Mouse (Mus musculus): Measurements from ENCODE around the gene Rgs10. TPM values are rescaled to one million over a fixed set of nuclear protein-coding genes. Genes with fewer than 3 reads are reported as not detected.
A peak's percentile ranks its signal among the peaks of the same experiment; 100 is the strongest.

Gene Rgs10
- polyA plus RNA-seq, 1 experiment from 2014 or later: 14.2 TPM

GRCm38 (mm10) chr7:128383189-128383725 lies 35.3 kb downstream of the Rgs10 start:
- WGBS: 76% methylated on average over 7 of the region's 7 CpGs
- Histone ChIP-seq H3K4me3 (no peak overlapping the region), H3K27ac (no peak overlapping the region), H3K27me3 (no peaks in the 10 kb centered on the region), H3K36me3 (no peaks in the 10 kb centered on the region), H3K4me2 (replicated peaks) (no peak overlapping the region), H3K9ac (no peak overlapping the region), H3K4me1 (peaks cover 4% of the 10 kb centered on the region; the same call in 1 of the 2 replicates), H3K9me3 (no peaks in the 10 kb centered on the region)
- ATAC-seq (ENCODE audit: low FRiP score, low read depth): no peak

DNA sequence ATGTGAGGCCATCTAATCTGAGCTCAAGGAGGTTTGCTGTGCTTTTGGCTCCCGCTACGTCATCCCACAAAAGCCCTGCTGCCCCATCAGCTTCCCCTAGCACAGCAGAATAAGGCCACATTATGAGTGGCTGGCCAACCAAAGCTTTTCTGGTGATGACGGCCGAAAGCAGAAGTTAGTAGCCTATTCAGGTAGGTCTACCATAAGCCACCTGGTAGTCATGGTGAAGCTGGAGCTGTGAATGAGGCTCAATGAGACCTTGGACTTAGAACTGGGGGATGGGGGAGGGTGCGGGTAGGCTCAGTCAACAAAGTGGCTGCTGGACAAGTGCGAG lies 36.1 kb downstream of the Rgs10 start:
- H3K4me3 ChIP-seq: no peak overlapping the region

DNA sequence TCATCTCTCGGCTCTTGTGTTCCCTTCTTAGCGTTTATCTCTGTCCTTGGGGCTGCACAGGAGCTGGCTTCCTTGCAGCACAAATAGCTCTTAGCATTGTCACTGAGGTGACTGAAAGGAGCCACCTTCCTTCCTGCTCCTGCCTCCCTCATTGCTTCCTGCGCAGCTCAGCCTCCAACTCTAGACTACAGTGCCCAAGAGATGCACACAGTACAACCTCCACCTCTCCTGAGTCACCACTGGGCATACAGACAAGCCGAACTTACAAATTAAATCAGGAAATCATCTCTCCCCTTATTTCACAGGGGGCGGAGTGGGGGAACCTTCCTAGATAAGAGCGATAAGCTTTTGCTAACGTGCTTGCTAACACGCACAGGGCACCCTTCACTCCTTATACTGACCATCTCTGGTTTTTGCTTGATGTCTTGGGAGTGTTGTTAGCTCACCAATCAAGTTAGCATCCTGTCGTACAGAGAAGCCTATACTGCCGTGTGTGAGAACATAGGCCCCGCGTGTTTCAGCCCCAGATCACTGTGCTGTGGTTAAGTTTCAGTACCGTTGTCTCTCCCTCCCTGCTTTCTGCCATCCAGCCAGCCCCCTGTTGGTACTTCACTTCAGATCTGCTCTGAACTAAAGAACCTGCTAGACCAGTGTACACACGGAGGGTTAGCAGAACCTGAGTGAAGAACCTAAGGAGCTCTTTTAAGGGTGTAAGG lies 36.6 kb downstream of the Rgs10 start:
- no peaks in the 10 kb centered on the region for H3K27me3 ChIP-seq
- no peak overlapping the region for H3K4me2 ChIP-seq (replicated peaks)
- no peak overlapping the region for H3K4me3 ChIP-seq
- no peak for ATAC-seq (ENCODE audit: low FRiP score, low read depth)
- H3K27ac ChIP-seq: no peak overlapping the region
- WGBS: 86% methylated on average over 14 of the region's 14 CpGs
- H3K9ac ChIP-seq: no peak overlapping the region
- H3K36me3 ChIP-seq: no peaks in the 10 kb centered on the region
- no peaks in the 10 kb centered on the region for H3K9me3 ChIP-seq
- H3K4me1 ChIP-seq: peaks cover 4% of the 10 kb centered on the region; the same call in 1 of the 2 replicates

More for the DNA sequence above, 36.1 kb downstream of the Rgs10 start:
- Histone ChIP-seq H3K27me3 (no peaks in the 10 kb centered on the region), H3K4me2 (replicated peaks) (no peak overlapping the region), H3K27ac (no peak overlapping the region), H3K36me3 (no peaks in the 10 kb centered on the region), H3K9me3 (no peaks in the 10 kb centered on the region), H3K4me1 (peaks cover 4% of the 10 kb centered on the region; the same call in 1 of the 2 replicates), H3K9ac (no peak overlapping the region)
- ATAC-seq (ENCODE audit: low FRiP score, low read depth): no peak
- 94% methylated on average over 6 of the region's 6 CpGs for WGBS

DNA sequence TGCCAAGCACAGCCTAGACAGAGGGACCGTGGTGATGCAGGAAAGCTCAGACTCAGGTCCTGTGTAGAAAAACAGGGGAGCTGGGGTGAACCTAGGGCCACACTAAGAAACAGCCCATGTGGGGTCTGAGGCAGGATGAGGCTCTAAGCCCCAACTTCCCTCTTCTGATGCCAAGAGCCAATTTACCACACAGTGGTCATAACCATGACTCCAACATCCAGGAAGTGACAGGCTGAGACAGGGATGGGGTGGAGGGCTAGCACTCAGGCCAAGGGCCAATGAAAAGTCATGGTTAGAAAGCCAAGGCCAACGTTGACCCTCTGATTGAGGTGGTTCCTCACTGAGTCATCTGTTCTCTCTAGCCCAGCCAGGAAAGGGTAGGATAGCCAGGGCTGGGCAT lies 37.6 kb downstream of the Rgs10 start:
- Histone ChIP-seq H3K27ac (no peak overlapping the region), H3K4me2 (replicated peaks) (no peak overlapping the region), H3K27me3 (no peaks in the 10 kb centered on the region), H3K9me3 (no peaks in the 10 kb centered on the region), H3K4me1 (peaks cover 4% of the 10 kb centered on the region; the same call in 1 of the 2 replicates), H3K4me3 (no peak overlapping the region), H3K9ac (no peak overlapping the region), H3K36me3 (no peaks in the 10 kb centered on the region)
- WGBS: 80% methylated on average over 2 of the region's 2 CpGs
- ATAC-seq (ENCODE audit: low FRiP score, low read depth): no peak

GRCm38 (mm10) chr7:128379162-128379805 lies 39.3 kb downstream of the Rgs10 start:
- WGBS: 55% methylated on average over 16 of the region's 16 CpGs
- ATAC-seq (ENCODE audit: low FRiP score, low read depth): peak; percentile 61; the same call in 1 of the 2 replicates
- H3K27ac ChIP-seq: 0 out of 2 replicates have a peak overlapping the region, but pooled peaks have one; percentile 39

GRCm38 (mm10) chr7:128376206-128376701 lies 42.3 kb downstream of the Rgs10 start:
- Histone ChIP-seq H3K4me3 (no peak overlapping the region), H3K36me3 (peaks cover 7% of the 10 kb centered on the region), H3K9me3 (no peaks in the 10 kb centered on the region), H3K27ac (no peak overlapping the region), H3K4me1 (peaks cover 4% of the 10 kb centered on the region; the same call in 1 of the 2 replicates), H3K9ac (no peak overlapping the region), H3K4me2 (replicated peaks) (no peak overlapping the region), H3K27me3 (no peaks in the 10 kb centered on the region)
- 73% methylated on average over 11 of the region's 11 CpGs for WGBS
- ATAC-seq (ENCODE audit: low FRiP score, low read depth): no peak

More at GRCm38 (mm10) chr7:128379162-128379805, 39.3 kb downstream of the Rgs10 start:
- Histone ChIP-seq H3K4me2 (replicated peaks) (no peak overlapping the region), H3K9me3 (no peaks in the 10 kb centered on the region), H3K4me3 (no peak overlapping the region), H3K27me3 (no peaks in the 10 kb centered on the region), H3K9ac (no peak overlapping the region), H3K36me3 (no peaks in the 10 kb centered on the region), H3K4me1 (peaks cover 4% of the 10 kb centered on the region; the same call in 1 of the 2 replicates)

- Histone ChIP-seq H3K4me3 (no peak overlapping the region), H3K27me3 (no peaks in the 10 kb centered on the region), H3K36me3 (peaks cover 7% of the 10 kb centered on the region), H3K27ac (no peak overlapping the region), H3K4me1 (no peaks in the 10 kb centered on the region), H3K9ac (no peak overlapping the region), H3K4me2 (replicated peaks) (no peak overlapping the region), H3K9me3 (no peaks in the 10 kb centered on the region)
- WGBS: 92% methylated on average over 11 of the region's 11 CpGs
- ATAC-seq (ENCODE audit: low FRiP score, low read depth): no peak
Measured at GRCm38 (mm10) chr7:128374156-128374555, 44.4 kb downstream of the Rgs10 start.

GRCm38 (mm10) chr7:128373751-128374150 lies 44.8 kb downstream of the Rgs10 start:
- ATAC-seq (ENCODE audit: low FRiP score, low read depth): no peak
- Histone ChIP-seq H3K36me3 (peaks cover 7% of the 10 kb centered on the region), H3K9me3 (no peaks in the 10 kb centered on the region), H3K27me3 (no peaks in the 10 kb centered on the region), H3K4me3 (no peak overlapping the region), H3K4me2 (replicated peaks) (no peak overlapping the region), H3K27ac (no peak overlapping the region), H3K9ac (no peak overlapping the region), H3K4me1 (no peaks in the 10 kb centered on the region)
- 80% methylated on average over 8 of the region's 8 CpGs for WGBS

DNA sequence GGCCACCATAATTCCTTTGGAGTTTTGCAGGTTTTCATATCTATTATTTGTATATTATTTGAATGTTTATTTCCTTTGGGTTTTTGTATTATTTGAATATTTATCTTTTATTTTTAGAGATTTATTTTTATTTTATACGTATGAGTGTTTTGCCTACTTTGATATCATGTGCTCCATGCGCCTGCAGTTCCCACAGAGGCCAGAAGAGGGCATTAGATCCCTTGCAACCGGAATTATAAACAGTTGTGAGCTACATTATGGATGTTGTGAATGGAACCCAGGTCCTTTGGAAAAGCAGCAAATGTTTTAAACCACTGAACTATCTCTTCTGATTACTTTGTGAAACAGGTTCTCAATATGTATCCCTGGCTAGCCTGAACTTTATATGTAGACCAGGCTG lies 46.2 kb downstream of the Rgs10 start:
- H3K27ac ChIP-seq: no peak overlapping the region
- no peaks in the 10 kb centered on the region for H3K27me3 ChIP-seq
- H3K4me2 ChIP-seq (replicated peaks): no peak overlapping the region
- no peak for ATAC-seq (ENCODE audit: low FRiP score, low read depth)
- H3K9me3 ChIP-seq: no peaks in the 10 kb centered on the region
- peaks cover 7% of the 10 kb centered on the region for H3K36me3 ChIP-seq
- WGBS: 57% methylated on average over 3 of the region's 3 CpGs
- no peak overlapping the region for H3K9ac ChIP-seq
- no peak overlapping the region for H3K4me3 ChIP-seq
- no peaks in the 10 kb centered on the region for H3K4me1 ChIP-seq

DNA sequence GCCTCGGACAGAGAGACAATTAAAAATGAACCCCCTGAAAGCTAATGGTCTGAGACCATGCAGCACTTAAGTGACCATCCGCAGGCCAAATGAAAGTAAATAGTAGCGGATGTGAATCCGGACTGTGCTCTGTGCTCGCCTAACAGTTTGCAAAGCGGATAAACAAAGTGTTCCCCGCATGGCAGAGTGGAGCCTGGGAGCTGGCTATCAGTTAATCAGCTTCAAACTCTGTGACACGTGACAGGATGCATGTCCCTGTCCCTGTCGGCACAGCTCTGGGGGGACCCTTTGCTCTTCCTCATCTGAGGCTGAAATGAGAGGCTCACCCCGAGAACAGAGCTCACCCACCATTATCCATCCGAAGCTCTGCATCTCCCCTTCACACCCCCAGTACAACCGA lies 49.2 kb downstream of the Rgs10 start:
- no peak for ATAC-seq (ENCODE audit: low FRiP score, low read depth)
- 72% methylated on average over 12 of the region's 12 CpGs for WGBS
- Histone ChIP-seq H3K9ac (no peak overlapping the region), H3K27ac (no peak overlapping the region), H3K4me2 (replicated peaks) (no peak overlapping the region), H3K4me3 (no peak overlapping the region), H3K9me3 (no peaks in the 10 kb centered on the region), H3K36me3 (peaks cover 7% of the 10 kb centered on the region), H3K27me3 (no peaks in the 10 kb centered on the region), H3K4me1 (no peaks in the 10 kb centered on the region)

GRCm38 (mm10) chr7:128368828-128369227 lies 49.7 kb downstream of the Rgs10 start:
- H3K4me3 ChIP-seq: no peak overlapping the region

DNA sequence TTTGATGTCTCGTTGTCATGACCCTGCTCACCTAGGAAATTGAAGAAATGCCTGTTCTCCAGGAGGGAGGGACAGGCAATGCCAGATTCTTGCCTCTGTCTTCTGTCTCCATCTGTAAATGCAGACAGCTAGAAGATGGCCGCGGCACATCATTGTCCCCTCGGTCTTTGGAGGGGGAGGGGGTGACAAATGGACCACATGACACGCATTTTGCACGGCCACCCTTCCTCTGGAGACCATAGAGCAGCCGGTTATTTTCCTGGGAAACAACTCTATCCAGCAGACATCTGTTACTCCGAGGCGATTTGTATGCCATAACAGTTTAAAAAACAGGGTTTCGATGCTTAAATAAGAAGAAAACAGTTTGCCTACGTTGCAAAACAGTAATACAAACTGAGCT lies 51.9 kb downstream of the Rgs10 start:
- WGBS: 58% methylated on average over 11 of the region's 11 CpGs
- Histone ChIP-seq H3K9me3 (no peaks in the 10 kb centered on the region), H3K9ac (no peak overlapping the region), H3K4me2 (replicated peaks) (no peak overlapping the region), H3K27ac (no peak overlapping the region), H3K4me1 (no peaks in the 10 kb centered on the region), H3K27me3 (no peaks in the 10 kb centered on the region), H3K4me3 (no peak overlapping the region), H3K36me3 (no peaks in the 10 kb centered on the region)
- no peak for ATAC-seq (ENCODE audit: low FRiP score, low read depth)

More at GRCm38 (mm10) chr7:128368828-128369227, 49.7 kb downstream of the Rgs10 start:
- no peaks in the 10 kb centered on the region for H3K4me1 ChIP-seq
- H3K9me3 ChIP-seq: no peaks in the 10 kb centered on the region
- H3K36me3 ChIP-seq: peaks cover 7% of the 10 kb centered on the region
- no peaks in the 10 kb centered on the region for H3K27me3 ChIP-seq
- no peak for ATAC-seq (ENCODE audit: low FRiP score, low read depth)
- H3K4me2 ChIP-seq (replicated peaks): no peak overlapping the region
- H3K9ac ChIP-seq: no peak overlapping the region
- H3K27ac ChIP-seq: no peak overlapping the region
- 85% methylated on average over 6 of the region's 6 CpGs for WGBS
